Mouse (Mus musculus) layer of hippocampus, adult 8-10 months (tissue): ENCODE measurements at regions not wholly inside any gene's neighbourhood (a gene's known extent, or its start where the extent isn't known, plus 50 kb on each side); places are given as distances from the start of the nearest gene placed in this dataset.
"Not testable (repeated sequence)": the region's sequence is repeated elsewhere in the genome, so short reads cannot be mapped to it uniquely, and the experiment has no call there.

Experiments used
- DNase-seq, 2 experiments: peaks; one replicate each; pipeline ENCODE4 v3.0.0; 2022; ENCODE audit warnings: low spot score in 2 of 2

- no peak for DNase-seq
These were observed 207.6 kb upstream of the Tsc22d2 start for GRCm38 (mm10) chr3:58206776-58207398.

GRCm38 (mm10) chr3:58211016-58211415, 203.5 kb upstream of the Tsc22d2 start:
- DNase-seq, result no peak

GRCm38 (mm10) chr3:58224696-58225095, 189.8 kb upstream of the Tsc22d2 start:
- DNase-seq, result no peak

GRCm38 (mm10) chr3:58226447-58227321, 187.8 kb upstream of the Tsc22d2 start:
- no peak for DNase-seq

GRCm38 (mm10) chr3:58227322-58227627, 187.2 kb upstream of the Tsc22d2 start:
- DNase-seq, result no peak

- DNase-seq, result no peak
These were observed 186.3 kb upstream of the Tsc22d2 start for GRCm38 (mm10) chr3:58228189-58228588.

GRCm38 (mm10) chr3:58231746-58232145, 182.8 kb upstream of the Tsc22d2 start:
- no peak for DNase-seq

GRCm38 (mm10) chr3:58233296-58233695, 181.2 kb upstream of the Tsc22d2 start:
- DNase-seq, result no peak

GRCm38 (mm10) chr3:58234846-58235630, 179.5 kb upstream of the Tsc22d2 start:
- DNase-seq, result no peak

GRCm38 (mm10) chr3:58238111-58238510, 176.4 kb upstream of the Tsc22d2 start:
- no peak for DNase-seq

GRCm38 (mm10) chr3:58240775-58241174, 173.7 kb upstream of the Tsc22d2 start:
- DNase-seq, result peak; percentile 6 to 12

GRCm38 (mm10) chr3:58245361-58245760, 169.2 kb upstream of the Tsc22d2 start:
- no peak for DNase-seq

GRCm38 (mm10) chr3:58247989-58248388, 166.5 kb upstream of the Tsc22d2 start:
- DNase-seq, result no peak

GRCm38 (mm10) chr3:58253942-58254341, 160.6 kb upstream of the Tsc22d2 start:
- DNase-seq, result peak; percentile 37 to 41

- DNase-seq, result peak; percentile 26 to 36
These were observed 146.7 kb upstream of the Tsc22d2 start for GRCm38 (mm10) chr3:58267606-58268325.

GRCm38 (mm10) chr3:58271441-58271840, 143.1 kb upstream of the Tsc22d2 start:
- DNase-seq, result not testable (repeated sequence)

- no peak for DNase-seq
These were observed 133.2 kb upstream of the Tsc22d2 start for GRCm38 (mm10) chr3:58281291-58281690.

- not testable (repeated sequence) for DNase-seq
These were observed 130.1 kb upstream of the Tsc22d2 start for GRCm38 (mm10) chr3:58284371-58284770.

- DNase-seq, result no peak
These were observed 118.7 kb upstream of the Tsc22d2 start for GRCm38 (mm10) chr3:58295810-58296209.

- DNase-seq, result no peak
These were observed 114.3 kb upstream of the Tsc22d2 start for GRCm38 (mm10) chr3:58300213-58300612.

- DNase-seq, result no peak
These were observed 113.6 kb upstream of the Tsc22d2 start for GRCm38 (mm10) chr3:58300801-58301485.
